Mouse (Mus musculus) stomach, embryonic 16.5 days (tissue): ENCODE measurements around the gene Hivep3. TPM values are rescaled to one million over a fixed set of nuclear protein-coding genes. Genes with fewer than 3 reads are reported as not detected.

ENCODE experiments used
- ATAC-seq: fragments of 200-750 bp; cut with Nextera tagmentation; 2 replicates; pipeline ENCODE4 v1.8.0; 2017; ENCODE audit warnings: moderate number of reproducible peaks, moderate TSS enrichment; ENCODE audit not compliant: insufficient read depth, low FRiP score
- H3K27ac ChIP-seq: fragments of 300-500 bp; sonication (generic); 2 replicates; pipeline ENCODE4 v1.5.1; 2014; ENCODE audit warnings: low read length
- H3K27me3 ChIP-seq: fragments of 300-500 bp; sonication (generic); 2 replicates; pipeline ENCODE4 v1.6.1; 2014; ENCODE audit warnings: low read length, control low read depth, mixed read lengths; ENCODE audit not compliant: control insufficient read depth, insufficient read depth
- H3K36me3 ChIP-seq: fragments of 300-500 bp; sonication (generic); 2 replicates; pipeline ENCODE4 v1.6.1; 2014; ENCODE audit warnings: low read length; ENCODE audit not compliant: control insufficient read depth, insufficient read depth
- H3K4me1 ChIP-seq: fragments of 300-500 bp; sonication (generic); 2 replicates; pipeline ENCODE4 v1.6.1; 2014; ENCODE audit warnings: low read length, control low read depth, mixed read lengths; ENCODE audit not compliant: control insufficient read depth, insufficient read depth
- H3K4me2 ChIP-seq: fragments of 300-500 bp; sonication (generic); 2 replicates; pipeline ENCODE4 v1.6.1; 2014; ENCODE audit warnings: low read depth, low read length, mixed read lengths
- H3K4me3 ChIP-seq: fragments of 300-500 bp; sonication (generic); replicated peaks from 2 replicates; pipeline ENCODE4 v1.5.1; 2014; ENCODE audit warnings: mild to moderate bottlenecking, low read length
- H3K9ac ChIP-seq: fragments of 300-500 bp; sonication (generic); 2 replicates; pipeline ENCODE4 v1.6.1; 2014; ENCODE audit warnings: low read length
- H3K9me3 ChIP-seq: fragments of 300-500 bp; sonication (generic); replicated peaks from 2 replicates; pipeline ENCODE4 v1.6.1; 2016; ENCODE audit warnings: low read length, control low read depth; ENCODE audit not compliant: control insufficient read depth
- WGBS: fragments of 180-500 bp; shearing (Covaris S2); extraction: QIAGEN DNeasy Blood & Tissue Kit; methylation state at CpG from one replicate; pipeline ENCODE4 v1.1.7; 2014; 5-methylcytosine and 5-hydroxymethylcytosine counted together
- polyA plus RNA-seq: library from polyadenylated mRNA; unstranded; fragments of >200 nt; fragmentation: Nextera tagmentation; extraction: Ambion mirVana; gene quantifications from 2 replicates; pipeline ENCODE4 v1.2.1, GENCODE M21; 2015

The Hivep3 gene
- polyA plus RNA-seq, 1 experiment from 2014 or later: 8.8 TPM

DNA sequence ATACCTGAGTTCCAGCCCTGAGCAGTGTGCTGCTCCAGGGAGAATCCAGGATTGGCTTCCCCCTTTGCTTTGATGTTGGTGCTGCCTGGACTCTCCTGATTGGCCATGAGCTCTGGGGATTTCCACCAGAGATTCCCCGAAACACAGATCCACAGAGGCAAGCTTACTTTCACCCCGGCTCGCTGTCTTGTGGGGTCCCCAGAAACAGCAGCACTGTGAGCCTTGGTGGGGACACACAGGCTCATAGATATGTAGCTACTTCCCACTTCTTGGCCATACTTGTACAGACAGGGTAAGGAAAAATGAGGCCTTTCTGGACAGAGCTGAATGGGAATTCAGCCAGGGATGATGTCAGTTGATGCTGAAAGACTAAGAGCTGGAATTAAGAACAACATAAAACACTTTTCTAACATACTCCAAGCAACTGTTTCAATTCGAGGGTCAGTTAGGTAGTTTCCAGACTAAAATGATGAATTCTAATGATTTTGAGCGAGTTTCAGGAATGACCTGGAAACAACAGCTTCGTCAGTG lies 17.2 kb downstream of the Hivep3 start:
- H3K4me2 ChIP-seq: no peak overlapping the region
- 76% methylated on average over 6 of the region's 6 CpGs for WGBS
- no peaks in the 10 kb centered on the region for H3K36me3 ChIP-seq
- no peaks in the 10 kb centered on the region for H3K9me3 ChIP-seq
- no peaks in the 10 kb centered on the region for H3K27me3 ChIP-seq
- no peak overlapping the region for H3K9ac ChIP-seq
- H3K4me3 ChIP-seq: no peak overlapping the region
- no peak for ATAC-seq
- H3K27ac ChIP-seq: no peak overlapping the region
- H3K4me1 ChIP-seq: no peaks in the 10 kb centered on the region

DNA sequence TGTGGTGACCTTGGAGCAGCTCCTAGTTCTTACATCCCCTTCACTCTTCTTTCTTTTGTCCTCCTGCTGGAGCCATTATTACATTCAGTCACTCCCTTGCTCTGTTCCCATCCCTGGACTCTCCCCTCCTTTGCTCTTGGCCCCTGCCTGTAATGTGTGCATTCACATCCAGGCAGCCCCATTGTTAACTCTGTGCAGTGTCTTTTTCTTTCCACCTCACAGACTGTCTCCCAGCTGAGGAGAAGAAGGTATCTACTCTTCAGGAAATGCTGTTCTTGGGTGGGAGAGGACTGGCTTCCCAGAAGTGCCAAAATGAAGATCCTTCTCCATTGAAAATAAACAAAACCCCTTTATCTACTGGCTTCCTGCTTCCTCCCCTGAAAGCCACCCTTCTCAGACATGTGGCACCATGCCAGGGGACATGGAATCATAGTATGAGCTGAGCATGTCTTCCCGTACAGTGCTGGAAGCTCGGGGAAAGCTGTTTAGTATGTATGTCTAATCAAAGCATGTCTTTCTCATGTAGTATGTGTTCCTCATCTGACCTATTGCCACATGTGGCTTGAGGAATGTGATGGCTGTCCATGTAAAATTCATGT lies 17.9 kb downstream of the Hivep3 start:
- no peak overlapping the region for H3K4me2 ChIP-seq
- no peaks in the 10 kb centered on the region for H3K9me3 ChIP-seq
- no peak overlapping the region for H3K27ac ChIP-seq
- no peaks in the 10 kb centered on the region for H3K36me3 ChIP-seq
- H3K4me3 ChIP-seq: no peak overlapping the region
- 62% methylated on average over 2 of the region's 2 CpGs for WGBS
- H3K9ac ChIP-seq: no peak overlapping the region
- no peaks in the 10 kb centered on the region for H3K27me3 ChIP-seq
- no peak for ATAC-seq
- H3K4me1 ChIP-seq: no peaks in the 10 kb centered on the region

DNA sequence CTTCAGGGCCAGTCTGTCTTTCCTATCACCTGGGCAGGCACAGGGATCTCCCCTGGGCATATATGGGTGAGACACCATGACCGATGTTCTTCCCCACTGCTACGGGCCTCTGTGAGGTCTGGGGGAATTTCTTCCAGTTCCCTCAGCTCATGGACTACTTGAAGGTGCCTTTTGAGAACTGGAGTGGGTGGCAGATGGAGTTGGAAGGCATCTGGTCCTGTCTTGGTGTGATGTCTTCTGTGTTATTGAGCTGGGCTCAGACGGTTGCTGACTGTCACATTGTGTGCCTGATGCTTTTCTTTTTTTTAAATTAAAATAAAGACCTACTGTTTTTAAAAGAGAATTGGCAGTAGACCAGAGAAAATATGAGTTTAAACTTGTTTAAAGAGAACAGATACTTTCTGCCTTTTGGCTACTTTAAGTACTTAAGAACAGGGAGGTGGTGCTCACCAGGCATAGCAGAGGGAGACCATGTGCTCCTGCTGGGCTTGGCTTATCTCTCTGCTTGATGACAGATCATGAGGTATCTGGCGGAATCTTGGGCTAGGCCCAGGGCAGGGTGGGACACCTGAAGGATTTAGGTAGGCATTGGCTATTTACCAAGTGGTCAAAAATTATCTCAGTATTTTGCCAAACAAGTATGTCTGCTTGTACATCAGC lies 26.1 kb downstream of the Hivep3 start:
- Histone ChIP-seq H3K27me3 (no peaks in the 10 kb centered on the region), H3K27ac (no peak overlapping the region), H3K36me3 (no peaks in the 10 kb centered on the region), H3K4me2 (no peak overlapping the region), H3K4me1 (no peaks in the 10 kb centered on the region), H3K9me3 (no peaks in the 10 kb centered on the region), H3K4me3 (no peak overlapping the region), H3K9ac (no peak overlapping the region)
- ATAC-seq: no peak
- 72% methylated on average over 4 of the region's 4 CpGs for WGBS

DNA sequence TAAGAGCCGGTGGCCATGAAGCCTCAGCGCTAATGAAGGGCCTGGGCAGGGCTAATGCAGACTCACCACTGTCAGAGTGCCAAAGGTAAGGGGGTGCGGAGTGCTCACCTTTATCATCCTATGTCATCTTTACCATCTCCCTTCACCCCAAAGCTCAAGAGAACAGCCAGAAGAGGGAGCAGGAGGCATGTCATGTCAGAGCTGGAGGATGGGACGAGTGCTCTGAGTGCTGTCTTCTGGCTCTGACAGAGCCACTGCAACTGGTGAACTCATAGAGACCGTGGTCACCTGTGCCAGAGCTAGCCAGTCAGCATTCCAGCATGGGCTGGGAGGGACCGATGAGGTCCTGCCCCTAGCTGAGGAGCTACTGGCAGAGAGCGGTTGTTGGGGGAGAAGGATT lies 27.2 kb downstream of the Hivep3 start:
- Histone ChIP-seq H3K4me2 (no peak overlapping the region), H3K9ac (no peak overlapping the region), H3K4me1 (no peaks in the 10 kb centered on the region), H3K27ac (no peak overlapping the region), H3K27me3 (no peaks in the 10 kb centered on the region), H3K9me3 (no peaks in the 10 kb centered on the region), H3K4me3 (no peak overlapping the region), H3K36me3 (no peaks in the 10 kb centered on the region)
- WGBS: 72% methylated on average over 7 of the region's 7 CpGs
- no peak for ATAC-seq

DNA sequence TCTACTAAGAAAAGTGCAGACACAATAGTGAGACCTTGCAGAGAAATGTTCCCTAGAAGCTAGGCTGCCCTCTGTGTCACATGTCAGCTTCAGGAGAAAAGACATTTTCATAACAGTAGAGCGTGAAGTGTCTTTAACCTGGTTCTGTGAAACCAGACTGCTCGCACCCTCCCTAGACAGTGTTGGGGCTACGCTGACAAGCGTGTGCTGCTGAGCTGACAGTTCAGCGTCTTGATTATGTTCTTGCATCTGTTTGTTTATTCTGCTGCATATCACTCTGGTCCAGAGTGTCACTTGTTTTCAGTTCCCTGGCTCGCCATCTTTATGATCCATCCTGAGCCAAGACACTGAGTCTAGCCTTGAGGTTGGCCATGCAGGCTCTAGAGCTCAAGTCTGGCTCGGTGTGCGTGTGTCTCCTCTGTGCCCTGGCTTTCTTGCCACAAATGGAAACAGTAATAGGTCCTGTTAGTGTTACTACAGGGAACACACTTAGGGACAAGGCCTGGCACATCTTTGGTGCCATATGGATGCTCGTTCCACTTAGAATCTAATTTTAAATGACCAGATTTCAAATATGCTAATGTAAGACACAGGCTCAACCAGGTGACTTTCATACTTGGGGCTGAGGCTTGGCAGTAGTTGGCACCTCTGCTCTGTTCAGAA lies 28.0 kb downstream of the Hivep3 start:
- no peak overlapping the region for H3K27ac ChIP-seq
- no peaks in the 10 kb centered on the region for H3K4me1 ChIP-seq
- no peak for ATAC-seq
- WGBS: 74% methylated on average over 9 of the region's 9 CpGs
- H3K36me3 ChIP-seq: no peaks in the 10 kb centered on the region
- H3K9me3 ChIP-seq: no peaks in the 10 kb centered on the region
- no peak overlapping the region for H3K4me2 ChIP-seq
- no peak overlapping the region for H3K9ac ChIP-seq
- no peaks in the 10 kb centered on the region for H3K27me3 ChIP-seq
- H3K4me3 ChIP-seq: no peak overlapping the region

DNA sequence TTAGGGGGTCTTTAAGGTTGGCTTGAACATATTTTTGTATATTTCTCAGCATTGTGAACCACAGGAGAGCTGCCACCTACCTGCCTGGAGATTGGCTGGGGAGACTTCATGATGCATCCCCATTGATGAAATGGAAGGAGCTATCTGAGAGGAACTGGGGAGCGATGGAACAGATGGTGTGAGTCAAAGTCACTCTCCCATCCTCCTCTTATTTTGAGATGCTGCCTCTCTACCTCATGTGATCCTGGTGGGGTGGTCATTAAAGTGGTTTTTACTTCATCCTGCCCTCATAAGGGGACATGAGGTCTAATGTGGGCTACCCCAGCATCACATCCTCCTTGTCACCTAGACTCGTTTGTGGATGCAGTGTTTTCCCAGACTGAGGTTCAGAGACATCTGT lies 28.6 kb downstream of the Hivep3 start:
- H3K4me2 ChIP-seq: no peak overlapping the region
- H3K4me3 ChIP-seq: no peak overlapping the region
- ATAC-seq: no peak
- no peaks in the 10 kb centered on the region for H3K27me3 ChIP-seq
- H3K4me1 ChIP-seq: no peaks in the 10 kb centered on the region
- H3K36me3 ChIP-seq: no peaks in the 10 kb centered on the region
- no peaks in the 10 kb centered on the region for H3K9me3 ChIP-seq
- no peak overlapping the region for H3K27ac ChIP-seq
- 74% methylated on average over 2 of the region's 2 CpGs for WGBS
- no peak overlapping the region for H3K9ac ChIP-seq

DNA sequence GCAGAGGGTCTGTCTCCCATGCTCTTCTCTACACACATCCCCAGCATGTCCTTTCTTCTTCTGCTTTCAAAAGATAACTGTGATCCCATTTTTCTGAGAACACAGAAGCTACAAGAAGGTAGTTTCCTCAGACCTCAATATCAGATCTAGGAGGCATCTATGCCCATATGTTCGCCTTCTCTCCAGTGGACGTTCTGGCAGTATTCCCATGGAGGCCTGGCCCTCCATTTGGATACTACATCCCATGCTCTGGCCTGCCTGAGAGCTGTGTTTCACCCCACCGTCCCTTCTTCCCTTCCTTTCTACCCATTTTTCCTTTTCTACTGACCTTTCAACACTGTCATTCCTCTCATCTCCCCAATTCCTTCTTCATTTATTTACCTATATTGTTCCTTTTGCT lies 34.5 kb downstream of the Hivep3 start:
- WGBS: 78% methylated on average over 3 of the region's 3 CpGs
- no peak for ATAC-seq

DNA sequence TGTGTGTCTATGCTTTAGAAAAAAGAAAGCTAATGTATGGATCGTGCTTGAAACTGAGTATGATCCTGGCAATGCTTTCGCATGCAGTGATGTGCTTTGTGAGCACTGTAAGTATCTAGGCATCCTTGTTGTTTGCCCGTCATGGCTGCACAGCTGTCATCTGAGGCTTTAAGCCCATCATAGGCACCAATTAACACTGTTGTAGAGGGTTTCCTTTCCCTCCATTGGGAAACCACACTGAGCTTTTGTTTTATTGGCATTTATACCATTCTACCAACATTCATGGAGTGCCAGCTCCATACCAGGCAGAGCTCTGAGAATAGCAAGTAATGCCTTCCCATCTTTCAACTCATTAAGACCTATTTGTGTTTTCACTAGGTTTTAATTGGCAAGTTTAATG lies 42.3 kb downstream of the Hivep3 start:
- WGBS: 82% methylated on average over 3 of the region's 3 CpGs
- H3K36me3 ChIP-seq: no peaks in the 10 kb centered on the region
- H3K4me3 ChIP-seq: no peak overlapping the region
- H3K9me3 ChIP-seq: no peaks in the 10 kb centered on the region
- no peak overlapping the region for H3K9ac ChIP-seq
- H3K4me2 ChIP-seq: no peak overlapping the region
- H3K27ac ChIP-seq: no peak overlapping the region
- ATAC-seq: no peak
- H3K4me1 ChIP-seq: no peaks in the 10 kb centered on the region
- no peaks in the 10 kb centered on the region for H3K27me3 ChIP-seq

More for the DNA sequence above, 34.5 kb downstream of the Hivep3 start:
- no peak overlapping the region for H3K9ac ChIP-seq
- H3K9me3 ChIP-seq: no peaks in the 10 kb centered on the region
- no peaks in the 10 kb centered on the region for H3K27me3 ChIP-seq
- no peak overlapping the region for H3K4me2 ChIP-seq
- H3K36me3 ChIP-seq: no peaks in the 10 kb centered on the region
- no peak overlapping the region for H3K4me3 ChIP-seq
- no peaks in the 10 kb centered on the region for H3K4me1 ChIP-seq
- no peak overlapping the region for H3K27ac ChIP-seq

DNA sequence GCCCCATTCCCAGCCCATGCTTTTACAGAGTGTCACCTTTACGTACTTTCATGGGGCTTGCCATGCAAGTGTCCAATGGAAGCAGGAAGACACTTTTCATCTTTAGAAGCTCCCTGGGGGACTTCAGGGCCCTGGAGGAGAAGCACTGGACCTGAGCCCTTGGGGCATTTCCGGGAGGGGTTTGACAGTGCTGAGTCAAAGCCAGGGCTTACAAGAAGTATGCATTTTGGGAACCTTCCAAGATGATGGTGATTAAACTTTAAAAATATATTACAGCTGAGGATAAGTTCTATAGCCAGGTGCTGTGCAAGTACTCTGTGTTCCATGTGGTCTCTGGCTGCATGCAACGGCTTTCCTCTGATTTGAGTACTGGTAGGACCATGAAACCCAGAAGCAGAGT lies 43.6 kb downstream of the Hivep3 start:
- Histone ChIP-seq H3K27me3 (no peaks in the 10 kb centered on the region), H3K36me3 (no peaks in the 10 kb centered on the region), H3K9me3 (no peaks in the 10 kb centered on the region), H3K4me3 (no peak overlapping the region), H3K27ac (no peak overlapping the region), H3K4me1 (no peaks in the 10 kb centered on the region), H3K9ac (no peak overlapping the region), H3K4me2 (no peak overlapping the region)
- WGBS: 78% methylated on average over 3 of the region's 3 CpGs
- no peak for ATAC-seq
